Mouse (Mus musculus): ENCODE measurements around the gene Ppfibp1.
A peak's percentile ranks its signal among the peaks of the same experiment; 100 is the strongest.
"Not testable (repeated sequence)": the region's sequence is repeated elsewhere in the genome, so short reads cannot be mapped to it uniquely, and the experiment has no call there.

Gene Ppfibp1

GRCm38 (mm10) chr6:146887958-146888659 is at the start of gene Ppfibp1:
Ppfibp1 (plus strand) TSS chr6:146888487.
- peak; percentile 100 for DNase-seq

GRCm38 (mm10) chr6:146838863-146839262 is 49.4 kb upstream of the Ppfibp1 start:
- no peak for DNase-seq

GRCm38 (mm10) chr6:146844867-146845266 is 43.4 kb upstream of the Ppfibp1 start:
- peak; percentile 96 for DNase-seq

GRCm38 (mm10) chr6:146845347-146845746 is 42.9 kb upstream of the Ppfibp1 start:
- DNase-seq, result no peak

GRCm38 (mm10) chr6:146845961-146846750 is 42.1 kb upstream of the Ppfibp1 start:
- peak; percentile 96 for DNase-seq

- DNase-seq, result no peak
Observed at GRCm38 (mm10) chr6:146847402-146847801, 40.9 kb upstream of the Ppfibp1 start.

GRCm38 (mm10) chr6:146848281-146848680 is 40.0 kb upstream of the Ppfibp1 start:
- no peak for DNase-seq

GRCm38 (mm10) chr6:146850050-146850449 is 38.2 kb upstream of the Ppfibp1 start, which contains the start of gene Smco2:
Smco2 (plus strand) TSS chr6:146850104.
- no peak for DNase-seq

- DNase-seq, result no peak
Observed at GRCm38 (mm10) chr6:146851916-146852315, 36.4 kb upstream of the Ppfibp1 start.

- DNase-seq, result no peak
Observed at GRCm38 (mm10) chr6:146852739-146853138, 35.5 kb upstream of the Ppfibp1 start.

- DNase-seq, result no peak
Observed at GRCm38 (mm10) chr6:146855185-146855584, 33.1 kb upstream of the Ppfibp1 start.

GRCm38 (mm10) chr6:146857386-146857785 is 30.9 kb upstream of the Ppfibp1 start:
- DNase-seq, result no peak

- DNase-seq, result no peak
Observed at GRCm38 (mm10) chr6:146863154-146863553, 25.1 kb upstream of the Ppfibp1 start.

- not testable (repeated sequence) for DNase-seq
Observed at GRCm38 (mm10) chr6:146864370-146864769, 23.9 kb upstream of the Ppfibp1 start.

GRCm38 (mm10) chr6:146865701-146866100 is 22.6 kb upstream of the Ppfibp1 start:
- DNase-seq, result no peak

- DNase-seq, result no peak
Observed at GRCm38 (mm10) chr6:146871975-146872374, 16.3 kb upstream of the Ppfibp1 start.

GRCm38 (mm10) chr6:146874415-146874814 is 13.9 kb upstream of the Ppfibp1 start:
- no peak for DNase-seq

GRCm38 (mm10) chr6:146876820-146877219 is 11.5 kb upstream of the Ppfibp1 start:
- peak; percentile 63 for DNase-seq

GRCm38 (mm10) chr6:146877425-146878045 is 10.8 kb upstream of the Ppfibp1 start:
- DNase-seq, result no peak

- DNase-seq, result no peak
Observed at GRCm38 (mm10) chr6:146878926-146879325, 9.4 kb upstream of the Ppfibp1 start.

GRCm38 (mm10) chr6:146879856-146880255 is 8.4 kb upstream of the Ppfibp1 start:
- peak; percentile 51 for DNase-seq

GRCm38 (mm10) chr6:146880296-146880695 is 8.0 kb upstream of the Ppfibp1 start:
- peak; percentile 68 for DNase-seq

Measured in heart, adult 11 months (tissue).